8 mouse cellular contexts compared by ENCODE assay signal in genomic region chr12:76177864-76178518, GRCm38 (mm10). TPM values are rescaled to one million over a fixed set of nuclear protein-coding genes. Genes with fewer than 3 reads are reported as not detected.
DNase-seq lines count a peak whose midpoint lies in the region; ATAC-seq lines count a peak whose summit lies in the region.

No protein-coding gene starts in this region.

- peak; percentile 80; the same call in 1 of the 2 replicates for ATAC-seq in limb, embryonic 11.5 days (ENCODE audit: insufficient number of reproducible peaks, low FRiP score, low TSS enrichment, low read depth)
- no peak; the same call in 1 of the 2 replicates for ATAC-seq in midbrain, embryonic 11.5 days (ENCODE audit: low FRiP score)

- H3K4me1 ChIP-seq in limb, embryonic 11.5 days (ENCODE audit: control insufficient read depth, insufficient read depth, low read length), result no peaks in the 10 kb centered on the region
- H3K4me1 ChIP-seq in midbrain, embryonic 11.5 days (ENCODE audit: control insufficient read depth, insufficient read depth, low read length), result 0 out of 2 replicates have a peak, but pooled peaks cover 4% of the 10 kb centered on the region

- no peaks in the 10 kb centered on the region for H3K9me3 ChIP-seq in limb, embryonic 11.5 days (ENCODE audit: control insufficient read depth, low read length)
- H3K9me3 ChIP-seq in midbrain, embryonic 11.5 days (ENCODE audit: control insufficient read depth, low read length), result no peaks in the 10 kb centered on the region

- 39% methylated on average over 16 of the region's 16 CpGs for whole genome bisulfite sequencing in limb, embryonic 11.5 days
- 40% methylated on average over 16 of the region's 16 CpGs for WGBS in midbrain, embryonic 11.5 days

- H3K27me3 ChIP-seq in limb, embryonic 11.5 days (ENCODE audit: control insufficient read depth, insufficient read depth, low read length), result no peaks in the 10 kb centered on the region
- peaks cover 12% of the 10 kb centered on the region for H3K27me3 ChIP-seq in midbrain, embryonic 11.5 days (ENCODE audit: control insufficient read depth, insufficient read depth, low read length)

- no peaks in the 10 kb centered on the region for H3K36me3 ChIP-seq in limb, embryonic 11.5 days (ENCODE audit: control insufficient read depth, insufficient read depth, low read length)
- H3K36me3 ChIP-seq in midbrain, embryonic 11.5 days (ENCODE audit: control insufficient read depth, insufficient read depth, low read length), result no peaks in the 10 kb centered on the region

- H3K4me3 ChIP-seq in limb, embryonic 11.5 days (ENCODE audit: low read depth, low read length), result no peak overlapping the region; the same call in 1 of the 2 replicates
- H3K4me3 ChIP-seq in midbrain, embryonic 11.5 days (ENCODE audit: low read depth, low read length), result peak overlapping the region; percentile 37

- DNase-seq in heart, adult 18-20 months, result peak; percentile 51 to 80
- no peak for DNase-seq in heart, adult 9 months (ENCODE audit: low spot score in 2 of 2)
- DNase-seq in cerebellum, adult 9-11 months, result peak; percentile 65
- peak; percentile 62 for DNase-seq in gastrocnemius, adult 18-20 months (ENCODE audit: low spot score)
- DNase-seq in induced T-regulatory cell, adult 2 months (ENCODE audit: low read depth), result peak; percentile 78
- peak; percentile 91 for DNase-seq in limb, embryonic 11.5 days (ENCODE audit: low spot score)
- DNase-seq in midbrain, embryonic 11.5 days (ENCODE audit: low spot score, missing footprints), result peak; percentile 97
- peak; percentile 77 for DNase-seq in right cerebral cortex, postnatal 4 days

- no peak overlapping the region for H3K9ac ChIP-seq in limb, embryonic 11.5 days (ENCODE audit: low read length)
- no peak overlapping the region for H3K9ac ChIP-seq in midbrain, embryonic 11.5 days (ENCODE audit: low read length)

- H3K4me2 ChIP-seq in limb, embryonic 11.5 days (ENCODE audit: low read depth, severe bottlenecking), result peak overlapping the region; percentile 61; the same call in 1 of the 2 replicates
- peak overlapping the region; percentile 93 for H3K4me2 ChIP-seq in midbrain, embryonic 11.5 days

- no peak overlapping the region for H3K27ac ChIP-seq in limb, embryonic 11.5 days (replicated peaks; ENCODE audit: low read depth, low read length)
- no peak overlapping the region for H3K27ac ChIP-seq in midbrain, embryonic 11.5 days (ENCODE audit: low read depth, low read length)

RNA-seq across cellular contexts. Expression of gene Esr2, which starts 0.9 kb away (rescaled TPM):
- total RNA-seq in heart, adult 18-20 months (2021), result not detected
- total RNA-seq in gastrocnemius, adult 18-20 months (2021), result under 1 TPM in 1 of 2 experiments, not detected in 1; 0.11 TPM
- 0.20 and 0.40 TPM in 2 replicates for polyA plus RNA-seq in limb, embryonic 11.5 days (2014; fragmentation: Nextera tagmentation; extraction: Ambion mirVana)
- 0.07 and 0.21 TPM in 2 replicates for polyA plus RNA-seq in midbrain, embryonic 11.5 days (2014; fragmentation: Nextera tagmentation; extraction: Ambion mirVana)

Comparison
In these comparisons a context has a peak if more than half of its experiments do, and no peak if none do; other contexts are left out.
1. DNase-seq: peak in heart, adult 18-20 months (2 of 2), cerebellum, adult 9-11 months (single experiment), gastrocnemius, adult 18-20 months (single experiment), induced T-regulatory cell, adult 2 months (single experiment), limb, embryonic 11.5 days (single experiment), midbrain, embryonic 11.5 days (single experiment) and right cerebral cortex, postnatal 4 days (single experiment); none in heart, adult 9 months (0 of 2).